Mouse (Mus musculus) kidney, postnatal 14 days (tissue): ENCODE results near the gene Olfr49.

Experiments
- DNase-seq: peaks from one replicate; pipeline ENCODE4 v3.0.0; 2022; ENCODE audit warnings: mixed read lengths

The Olfr49 gene

DNA sequence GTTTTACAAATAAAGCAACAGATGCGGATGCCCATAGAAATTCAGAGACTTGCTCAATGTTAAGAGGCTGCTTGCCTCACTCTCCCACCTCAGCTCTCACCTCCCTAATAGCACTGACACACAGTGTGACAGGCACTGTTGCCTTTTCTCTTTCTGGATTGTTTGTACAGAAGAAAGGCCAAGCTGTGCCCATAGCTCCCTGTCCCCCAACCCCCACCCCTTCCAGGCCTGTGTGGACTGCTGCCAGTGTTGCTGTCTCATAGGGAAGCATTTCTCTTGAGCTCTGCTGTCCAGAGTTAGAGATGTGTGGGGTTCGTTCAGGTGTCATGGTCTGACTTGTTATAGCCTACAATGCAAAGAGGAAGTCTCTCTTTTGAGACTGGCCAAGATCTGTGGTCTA, 24.5 kb downstream of the Olfr49 start:
- DNase-seq = no peak

DNA sequence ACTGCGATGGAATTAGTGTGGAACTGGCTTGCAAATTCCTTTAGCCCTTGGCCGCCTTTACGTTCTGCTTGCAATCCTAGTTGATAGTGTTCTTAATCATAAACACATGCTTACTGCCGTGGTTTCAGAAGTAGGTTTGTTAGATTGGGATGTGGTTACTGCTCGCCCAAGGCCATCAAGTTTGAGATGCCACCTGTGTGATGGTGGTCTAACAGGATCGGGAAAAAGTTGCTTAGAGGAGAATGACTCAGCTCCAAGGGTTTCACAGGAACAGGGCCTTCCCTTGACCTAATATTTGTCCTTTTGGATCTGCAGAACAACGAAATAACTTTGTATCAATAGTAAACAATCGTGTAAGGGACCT, 25.0 kb downstream of the Olfr49 start:
- DNase-seq = no peak

DNA sequence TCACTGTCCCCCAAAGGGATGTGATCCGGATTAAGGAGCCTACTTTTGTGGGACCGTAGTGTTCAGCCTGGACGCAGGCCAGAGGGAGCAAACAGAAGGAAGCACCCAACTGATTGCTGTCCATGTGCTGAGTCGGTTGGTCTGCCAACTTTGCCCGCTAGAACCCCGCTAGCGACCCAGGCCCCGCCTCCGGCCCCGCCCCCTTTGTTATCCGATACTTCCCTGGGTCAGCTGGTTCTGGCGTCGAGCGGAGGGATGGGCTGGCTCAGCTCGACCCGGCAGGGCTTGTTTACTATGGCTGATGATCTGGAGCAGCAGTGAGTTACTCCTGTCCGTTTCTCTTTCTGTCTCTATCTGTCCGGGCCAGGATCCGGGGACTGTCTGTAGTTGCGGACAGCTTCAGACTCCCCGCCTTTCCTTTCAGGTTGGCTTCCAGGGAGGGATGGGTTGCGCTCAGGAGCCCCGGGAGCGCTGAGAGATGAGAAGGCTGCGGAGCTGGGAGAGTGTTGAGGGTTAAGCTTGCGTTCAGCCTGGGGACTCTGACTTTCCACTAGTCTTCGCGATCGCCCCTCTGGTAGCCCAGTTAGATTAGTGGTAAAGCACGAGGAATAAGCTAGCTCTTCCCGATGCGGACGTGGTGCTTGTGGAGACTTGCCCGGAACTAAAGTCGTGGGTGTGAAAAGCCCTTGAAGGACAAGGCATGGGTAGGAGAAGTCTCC, 25.6 kb downstream of the Olfr49 start:
- DNase-seq = peak; percentile 97

DNA sequence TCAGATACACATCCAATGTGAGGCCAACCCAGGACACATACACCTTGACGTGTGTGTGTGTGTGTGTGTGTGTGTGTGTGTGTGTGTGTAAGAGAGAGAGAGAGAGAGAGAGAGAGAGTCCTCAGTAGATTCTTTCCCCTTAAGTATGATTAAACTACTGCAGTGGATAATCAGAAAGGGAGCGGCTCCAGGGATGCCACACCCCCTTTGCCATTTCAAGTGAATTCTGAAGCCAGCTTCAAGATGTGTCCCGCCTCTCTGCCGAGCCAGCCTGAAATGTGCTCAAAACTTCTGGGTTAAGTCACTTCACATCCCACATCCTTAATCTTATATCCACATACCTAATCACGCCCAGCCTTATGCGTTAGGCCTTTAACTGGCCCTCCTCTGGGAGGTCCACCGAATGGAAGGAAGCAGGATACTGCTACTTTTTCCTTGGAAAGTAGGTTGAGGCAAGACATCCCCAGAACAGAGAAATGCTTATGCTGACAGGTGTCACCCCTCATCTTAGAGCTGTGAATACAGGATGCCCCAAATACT, 26.5 kb downstream of the Olfr49 start:
- DNase-seq = no peak

DNA sequence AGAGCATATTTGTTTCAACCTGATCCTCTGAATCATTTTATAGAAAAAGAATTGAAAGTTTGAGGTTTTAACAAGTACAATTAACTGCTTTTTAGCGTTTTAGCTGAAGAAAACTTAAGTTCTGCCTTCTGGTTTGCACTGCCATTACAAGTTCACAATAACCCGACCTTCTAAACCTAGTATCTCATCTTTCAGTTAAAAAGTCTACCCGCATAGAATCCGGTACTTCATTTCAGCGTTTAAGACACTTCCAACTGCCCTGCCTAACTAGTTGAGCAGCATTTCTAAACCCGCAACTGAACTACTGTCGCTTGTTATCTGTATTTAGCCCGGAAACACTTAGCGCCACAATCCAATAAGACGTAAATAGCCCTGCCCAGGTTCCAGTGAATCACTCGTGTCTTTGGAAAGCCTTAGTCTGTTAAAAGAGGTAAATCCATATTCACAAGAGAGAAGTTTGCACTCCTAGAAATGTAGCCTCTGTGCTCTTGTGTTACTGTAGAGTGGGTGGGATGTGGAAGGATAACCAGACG, 30.0 kb downstream of the Olfr49 start:
- DNase-seq = no peak

DNA sequence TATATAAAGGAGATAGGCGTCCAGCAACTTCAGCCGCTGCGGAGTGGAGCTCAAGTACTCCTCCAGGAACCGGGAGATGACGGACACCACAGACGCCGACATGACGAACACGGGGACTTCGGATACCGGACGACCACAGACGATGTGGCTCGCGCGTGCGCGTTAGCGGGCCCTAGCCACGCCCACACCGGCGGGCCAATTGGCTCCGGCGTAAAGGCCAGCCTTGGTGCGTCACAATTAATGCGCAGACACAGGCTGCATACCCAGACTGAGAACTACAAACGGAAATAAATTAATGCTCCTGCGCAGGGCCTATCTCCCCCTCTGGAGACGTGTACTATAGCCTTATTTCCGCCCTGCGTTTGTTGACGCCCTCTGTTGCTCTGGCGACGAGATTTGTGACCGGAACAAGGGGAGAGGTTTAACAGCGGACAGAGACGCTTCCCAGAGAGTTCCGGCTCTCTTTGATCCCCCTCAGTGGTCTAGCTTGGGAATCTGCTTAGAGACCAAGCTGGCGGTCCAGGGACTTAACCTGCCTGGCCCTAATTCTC, 30.9 kb downstream of the Olfr49 start, which contains the start of the genes Dad1 and Abhd4:
Gene Dad1 (minus strand): TSS at position 364 of the 551 bp plus-strand sequence.
Gene Abhd4 (plus strand): TSS at position 448 of the 551 bp plus-strand sequence.
- peak; percentile 99 for DNase-seq

DNA sequence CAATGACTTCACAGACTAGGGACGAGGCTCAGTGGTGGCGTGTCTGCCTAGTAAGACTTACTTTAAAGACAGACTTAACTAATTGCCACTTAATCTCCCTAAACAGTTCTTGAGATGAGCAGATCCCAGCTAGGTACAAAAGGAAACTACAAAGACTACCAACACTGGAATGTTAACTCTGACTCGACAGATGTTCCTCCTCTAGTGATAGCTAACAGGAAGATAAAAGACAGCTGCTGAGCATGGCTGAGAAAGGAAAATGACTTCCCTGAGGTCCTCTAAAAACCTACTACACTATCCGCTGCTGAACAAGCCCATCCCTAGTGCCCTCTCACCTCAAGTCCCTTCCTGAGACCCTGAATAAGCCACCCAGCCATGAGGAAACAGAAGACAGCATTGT, 34.6 kb downstream of the Olfr49 start:
- no peak for DNase-seq

DNA sequence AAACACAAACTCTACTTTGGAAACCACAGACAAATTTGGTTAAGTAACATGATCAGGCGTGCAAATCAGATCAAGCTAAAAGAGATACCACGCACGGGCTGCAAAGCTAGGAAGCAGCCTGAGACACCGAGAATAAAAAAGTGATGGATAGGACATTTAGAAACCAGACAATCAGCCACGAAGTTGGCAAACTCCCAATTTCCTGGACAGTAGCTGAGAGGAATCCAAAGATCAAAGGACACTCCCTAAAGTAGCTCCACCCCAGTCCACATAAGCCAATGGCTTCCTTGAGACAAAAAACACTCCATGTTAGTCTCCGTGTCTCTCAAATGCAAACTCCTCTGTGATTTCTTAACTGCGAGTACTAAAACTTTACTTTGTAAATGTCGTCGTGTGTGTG, 35.4 kb downstream of the Olfr49 start:
- DNase-seq = peak; percentile 84

DNA sequence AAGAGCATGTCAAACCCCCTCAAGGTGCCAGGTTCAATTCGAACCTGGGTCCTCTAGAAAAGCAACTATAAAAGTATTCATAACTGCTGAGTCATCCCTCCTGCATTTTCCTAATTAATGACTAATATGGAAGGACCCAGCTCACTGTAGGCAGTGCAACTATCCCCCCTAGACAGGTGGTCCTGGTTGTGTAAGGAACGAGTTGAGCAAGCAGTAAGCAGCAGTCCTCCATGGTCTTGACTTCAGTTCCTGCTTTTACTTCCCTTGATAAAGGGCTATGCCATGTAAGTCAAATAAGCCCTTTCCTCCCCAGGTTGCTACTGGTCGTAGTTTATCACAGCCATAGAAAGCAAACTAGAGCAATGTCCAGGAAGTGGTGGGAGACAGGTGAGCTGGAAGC, 38.5 kb downstream of the Olfr49 start:
- DNase-seq = no peak

DNA sequence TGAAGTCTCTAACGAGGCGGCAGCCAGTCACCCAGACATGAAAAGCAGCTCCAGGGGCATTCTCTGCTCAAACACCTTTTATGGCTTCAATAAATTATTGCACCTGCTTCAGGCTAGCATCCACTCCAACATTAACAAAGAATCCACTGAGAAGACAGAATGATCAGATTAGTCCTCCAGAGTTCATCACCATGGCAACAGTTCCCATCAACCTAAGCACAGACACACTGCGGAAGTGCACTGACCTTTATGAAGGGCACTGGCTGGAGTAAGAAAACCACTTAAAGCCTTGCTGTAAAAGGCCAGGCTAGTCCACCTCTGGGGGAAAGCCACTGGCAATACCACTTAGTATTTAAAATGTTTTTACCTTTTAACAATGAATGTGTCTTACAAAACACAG, 40.6 kb downstream of the Olfr49 start:
- no peak for DNase-seq

DNA sequence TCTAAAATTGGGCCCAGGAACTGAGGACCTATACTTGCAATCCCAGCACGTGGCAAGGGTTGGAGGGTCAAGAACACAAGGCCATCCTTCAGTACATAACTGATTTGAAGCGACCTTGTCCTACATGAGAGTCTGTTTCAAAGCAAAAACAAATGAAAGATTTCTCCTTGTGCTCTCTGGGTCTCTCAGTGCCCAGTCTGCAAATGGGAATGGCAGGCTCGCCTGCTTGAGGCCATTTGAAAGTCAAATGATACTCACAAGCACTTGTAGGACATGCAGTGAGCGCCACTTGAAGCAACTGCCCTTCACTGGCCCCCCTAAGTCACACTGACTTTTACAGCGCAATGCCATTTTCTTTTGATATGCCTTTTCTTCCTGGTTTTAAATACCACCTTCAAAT, 44.2 kb downstream of the Olfr49 start:
- DNase-seq = no peak

DNA sequence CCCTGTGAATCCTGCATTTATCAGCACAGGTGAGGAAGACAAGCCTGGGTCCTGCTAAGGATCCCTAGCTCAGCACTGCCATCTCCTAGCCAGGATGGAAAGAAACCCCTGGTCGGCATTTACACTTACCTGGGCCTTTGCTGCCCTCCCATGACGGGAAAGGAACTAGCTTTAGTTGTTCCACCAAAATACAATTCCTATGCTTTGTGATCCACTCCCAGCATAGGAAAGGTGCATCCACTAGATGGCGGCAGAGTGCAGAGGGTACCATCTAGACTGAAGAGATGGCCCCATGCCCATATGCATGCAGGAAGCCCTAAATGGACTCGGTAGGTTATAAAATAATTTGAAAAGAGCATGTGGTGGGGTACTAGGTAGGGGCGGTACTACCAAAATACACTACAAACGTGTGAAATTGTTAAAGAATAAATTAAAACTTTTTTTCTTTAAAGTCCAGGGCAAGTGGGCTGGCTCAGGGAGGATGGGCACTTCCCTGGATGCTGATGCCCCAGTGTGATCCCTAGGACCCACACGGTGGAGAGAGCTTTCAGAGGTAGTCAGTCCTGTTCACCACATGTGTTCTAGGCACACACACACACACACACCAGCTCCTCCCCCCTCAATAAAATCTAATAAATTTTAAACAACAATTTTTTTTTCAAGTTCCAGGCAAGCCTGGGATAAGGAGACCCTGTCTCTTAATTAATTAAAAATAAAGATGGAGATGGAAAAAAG, 45.6 kb downstream of the Olfr49 start:
- peak; percentile 90 for DNase-seq

DNA sequence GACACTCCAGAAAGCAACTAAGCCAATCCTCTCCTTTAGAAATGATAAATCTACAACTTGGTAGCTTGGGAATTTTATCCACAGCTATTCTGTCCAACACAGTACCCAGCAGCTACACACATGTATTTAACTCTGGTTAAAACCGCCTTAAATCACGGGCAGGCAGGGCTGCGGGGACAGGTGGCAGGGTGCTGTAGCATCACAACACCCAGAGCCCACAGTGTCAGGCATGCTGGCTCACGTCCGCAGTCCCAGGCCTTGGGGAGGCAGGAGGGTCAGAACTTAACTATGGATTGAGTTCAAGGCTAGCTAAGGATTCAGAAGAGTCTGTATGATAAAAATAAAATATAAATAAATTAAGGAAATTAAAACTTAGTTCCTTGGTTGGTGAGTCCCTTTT, 47.9 kb downstream of the Olfr49 start:
- no peak for DNase-seq

DNA sequence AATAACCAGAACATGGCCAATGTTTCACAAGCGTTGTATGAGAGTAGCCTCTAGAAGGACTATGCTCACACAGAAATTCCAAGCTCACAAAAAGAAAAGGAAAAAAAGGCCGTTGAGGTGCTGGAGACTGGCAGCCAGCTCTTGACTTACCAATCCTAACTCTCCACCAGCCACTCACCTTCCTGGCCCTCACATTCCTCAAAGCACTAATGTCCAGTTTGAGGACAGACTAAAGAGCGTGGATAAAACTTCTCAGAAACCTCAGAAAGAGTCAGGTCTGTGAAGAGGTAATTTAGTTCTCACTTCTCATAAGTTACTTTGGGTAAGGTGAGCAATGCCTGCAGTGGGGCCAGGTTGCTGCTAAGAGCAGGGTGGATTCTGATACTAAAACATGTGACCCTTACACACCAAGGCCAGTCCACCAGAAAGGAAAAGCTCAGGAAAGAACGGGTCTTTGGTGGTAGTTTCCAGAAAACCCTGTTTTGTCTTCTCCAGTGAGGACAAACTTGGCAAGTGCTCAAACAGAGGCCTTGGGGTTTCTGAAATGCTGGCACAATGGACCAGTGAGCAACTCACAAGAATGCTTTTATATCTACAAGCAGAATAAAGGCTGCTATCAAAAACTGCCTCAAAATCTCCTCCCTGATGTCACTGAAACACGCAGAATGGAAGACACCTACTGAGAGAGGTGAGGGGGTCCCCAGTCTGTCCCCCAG, 48.8 kb downstream of the Olfr49 start:
- no peak for DNase-seq

DNA sequence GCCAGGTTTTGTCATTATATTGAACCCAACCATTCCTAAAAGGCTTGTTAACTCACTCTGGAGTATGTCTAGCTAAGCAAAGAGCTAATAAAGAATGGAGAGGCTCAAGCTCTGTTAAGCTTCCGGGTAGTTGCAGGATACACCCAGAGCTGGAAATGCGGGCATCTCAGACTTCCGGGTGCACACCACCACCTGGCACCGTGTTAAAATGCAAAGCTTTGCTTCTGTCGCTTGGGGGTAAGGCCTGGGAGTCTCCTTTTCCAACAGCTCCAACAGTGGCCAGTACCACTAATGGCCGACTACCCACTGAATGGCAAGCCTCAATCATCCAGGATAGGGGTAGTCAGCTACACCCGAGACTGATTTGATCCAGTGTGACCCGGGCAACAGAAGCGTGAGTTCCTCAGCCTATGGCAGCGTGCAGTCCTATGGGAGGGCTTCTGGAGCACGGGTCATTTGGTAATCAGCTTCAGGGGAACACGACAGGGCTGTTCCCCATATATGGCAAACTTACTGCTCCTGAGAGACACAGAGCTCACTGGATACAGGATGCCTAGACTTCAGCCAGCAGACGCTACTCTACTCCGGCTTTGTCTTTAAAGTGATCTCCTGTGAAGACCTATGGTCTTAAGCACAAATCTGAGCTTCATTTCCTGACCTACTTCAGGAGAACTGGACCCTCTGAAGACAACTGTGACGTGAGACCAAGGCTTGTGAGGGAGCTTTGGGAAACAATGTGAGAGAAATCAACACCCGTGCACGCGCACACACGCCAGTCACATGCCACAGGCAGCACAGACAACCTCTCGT, 50.3 kb downstream of the Olfr49 start:
- DNase-seq = no peak

DNA sequence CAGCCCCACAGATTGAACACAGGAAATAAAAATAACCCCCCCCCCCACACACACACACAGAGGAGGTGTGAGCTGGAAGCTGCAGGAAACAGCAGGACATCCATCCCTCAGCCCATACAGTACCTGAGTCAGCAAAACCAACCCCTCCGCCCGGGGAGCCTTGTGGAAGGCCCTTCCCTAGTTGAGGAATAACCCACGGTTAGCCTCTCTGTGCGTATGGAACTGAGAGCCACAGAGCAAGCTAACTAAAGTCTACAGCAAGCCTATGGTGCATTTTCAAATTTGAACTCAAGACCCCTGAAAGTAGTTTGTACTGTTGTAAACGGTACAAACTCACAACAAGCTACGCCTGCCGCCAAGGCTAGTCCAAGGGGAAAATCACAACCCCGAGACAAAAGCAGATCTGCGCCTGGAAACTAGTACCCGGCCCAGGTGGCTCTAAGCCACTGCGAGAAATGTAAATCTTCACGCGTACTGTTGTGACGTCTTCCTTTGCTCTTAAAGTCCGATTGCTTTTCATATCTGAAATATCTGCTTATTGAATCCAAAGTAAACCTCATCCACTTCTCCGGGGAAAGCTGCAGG, 51.1 kb downstream of the Olfr49 start:
- DNase-seq = no peak

DNA sequence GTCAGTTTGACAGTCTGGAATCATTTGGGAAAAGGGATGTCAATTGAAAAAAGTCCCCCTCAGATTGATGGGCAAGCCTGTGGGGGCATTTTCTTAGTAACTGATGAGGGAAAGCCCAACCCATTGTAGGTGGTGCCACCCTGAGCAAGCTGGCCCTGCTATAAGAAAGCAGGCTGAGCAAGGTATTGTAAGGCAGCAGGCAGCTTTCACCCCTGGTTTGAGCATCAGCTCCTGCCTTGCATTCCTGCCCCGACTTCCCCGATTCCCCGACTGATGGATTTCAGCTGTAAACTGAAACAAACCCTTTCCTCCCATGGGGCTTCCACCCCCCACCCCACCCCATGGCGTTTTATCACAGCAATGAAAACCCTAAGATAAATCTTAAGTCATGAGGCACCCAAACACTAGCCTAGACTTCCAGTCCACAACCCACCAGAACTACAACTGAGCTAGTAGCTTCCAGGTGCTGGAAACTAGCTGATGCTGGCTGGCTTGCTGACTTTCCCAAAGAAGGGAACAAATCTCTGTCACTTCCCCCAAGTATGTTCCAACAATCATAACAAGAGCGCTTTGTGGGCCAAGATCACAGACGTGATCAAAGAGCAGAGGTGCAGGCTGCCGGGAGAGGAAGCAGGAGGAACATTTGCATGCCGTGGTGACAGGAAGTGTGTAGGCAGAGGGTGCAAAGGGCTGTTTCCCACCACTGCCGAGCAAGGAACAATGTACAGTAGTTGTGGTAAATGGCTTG, 51.8 kb downstream of the Olfr49 start:
- peak; percentile 76 for DNase-seq

DNA sequence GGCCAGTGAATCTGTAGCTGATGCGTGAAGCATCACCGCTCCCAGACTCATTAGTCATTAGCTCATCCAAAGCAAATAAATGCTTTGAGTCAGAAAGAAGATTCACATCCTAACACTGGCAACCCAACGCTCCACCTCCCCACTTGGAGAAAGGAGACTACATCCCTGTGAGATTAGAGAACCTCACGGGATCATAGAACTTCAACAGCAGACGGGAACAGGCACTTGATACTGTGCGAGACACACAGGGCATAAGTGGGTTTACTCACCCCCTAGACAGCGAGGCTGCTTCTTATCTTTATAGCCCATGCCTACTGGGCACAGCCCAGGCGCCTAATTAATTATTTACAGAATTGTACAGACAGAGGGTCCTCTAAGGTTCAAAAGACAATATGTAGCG, 52.6 kb downstream of the Olfr49 start:
- no peak for DNase-seq

DNA sequence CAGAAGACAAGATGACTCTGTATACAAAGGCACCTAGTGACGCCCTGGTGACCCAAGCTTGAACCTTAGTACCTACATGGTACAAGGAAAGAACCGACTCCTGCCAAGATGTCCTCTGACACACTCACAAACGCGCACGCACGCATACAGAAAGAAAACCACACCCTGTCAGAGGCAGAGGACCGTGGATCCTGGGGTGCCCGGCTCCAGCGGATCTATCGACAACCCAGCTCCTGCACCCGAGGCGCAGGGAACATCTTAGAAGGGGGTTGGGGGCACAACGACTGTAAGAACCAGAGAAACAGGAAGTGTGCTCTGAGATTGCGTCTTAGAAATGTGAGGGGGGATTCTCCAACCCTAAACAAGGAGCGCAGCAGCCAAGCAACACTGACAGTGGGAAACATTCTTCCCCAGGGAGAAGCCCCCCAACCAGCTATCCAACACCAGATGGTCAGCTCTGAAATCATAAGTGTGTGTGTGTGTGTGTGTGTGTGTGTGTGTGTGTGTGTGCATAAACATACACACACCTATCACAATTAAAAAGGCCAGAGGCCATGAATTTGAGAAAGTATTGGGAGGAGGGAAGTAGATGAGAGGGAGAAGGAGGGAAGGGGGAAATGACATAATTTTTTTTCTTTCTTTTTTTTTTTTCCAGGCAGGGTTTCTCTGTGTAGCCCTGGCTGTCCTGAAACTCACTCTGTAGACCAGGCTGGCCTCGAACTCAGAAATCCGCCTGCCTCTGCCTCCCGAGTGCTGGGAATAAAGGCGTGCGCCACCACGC, 53.4 kb downstream of the Olfr49 start:
- no peak for DNase-seq

DNA sequence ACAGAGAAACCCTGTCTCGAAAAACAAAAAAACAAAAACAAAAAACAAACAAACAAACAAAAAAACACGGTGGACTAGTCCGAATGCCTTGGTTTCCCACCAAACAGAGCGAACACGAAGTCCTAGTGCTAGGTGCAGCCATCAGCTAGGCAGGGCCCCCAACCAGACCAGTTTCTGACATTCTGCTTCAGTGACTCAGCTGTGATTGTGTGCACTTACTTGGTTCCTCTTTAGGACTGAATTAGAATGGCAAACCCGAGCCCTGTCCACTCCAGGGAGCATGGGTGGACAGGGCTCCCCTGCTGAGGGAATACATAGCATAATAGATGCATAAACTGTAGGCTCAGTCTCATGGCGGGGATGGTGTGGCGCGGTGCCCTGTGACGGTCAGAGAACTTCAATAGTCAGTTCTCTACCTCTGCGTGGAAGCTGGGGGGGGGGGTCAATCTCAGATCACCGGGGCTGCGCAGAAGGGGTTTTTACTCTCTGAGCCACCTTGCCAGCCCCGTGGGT, 54.0 kb downstream of the Olfr49 start:
- DNase-seq = no peak
